Mouse (Mus musculus): ENCODE results near the gene Gm16429. TPM values are rescaled to one million over a fixed set of nuclear protein-coding genes. Genes with fewer than 3 reads are reported as not detected.
"Not testable (repeated sequence)": the region's sequence is repeated elsewhere in the genome, so short reads cannot be mapped to it uniquely, and the experiment has no call there.

Gene Gm16429
- not detected in 2 replicates for polyA plus RNA-seq (2012)

DNA sequence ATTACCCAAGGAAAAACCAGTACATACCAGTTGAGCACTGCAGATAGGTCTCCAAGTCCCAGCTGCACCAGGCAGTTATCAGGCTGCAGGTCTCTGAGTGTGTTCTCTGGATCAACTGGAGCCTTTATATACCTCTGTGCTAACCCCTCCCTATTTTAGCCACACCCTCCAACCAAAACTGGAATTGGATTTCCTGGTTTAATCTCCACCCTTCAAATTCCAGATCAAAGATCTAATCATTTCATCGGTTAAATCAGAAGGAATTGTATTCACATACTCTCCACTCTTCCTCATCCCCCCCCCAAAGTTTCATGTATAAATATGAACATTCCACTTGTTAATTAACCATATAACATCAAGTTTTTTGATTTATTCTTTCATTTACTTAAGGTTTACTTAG is at the start of gene Gm16429:
Gene Gm16429 (minus strand): TSS at position 101 of the 400 bp plus-strand sequence.
- not testable (repeated sequence) for H3K36me3 ChIP-seq (ENCODE audit: control insufficient read depth); H3K4me3 ChIP-seq (replicated peaks); H3K27me3 ChIP-seq (ENCODE audit: control insufficient read depth); H3K4me1 ChIP-seq (ENCODE audit: control insufficient read depth); H3K9me3 ChIP-seq (ENCODE audit: control insufficient read depth, low read length)

Other genes starting within 250 kb of the Gm16429 start
- gene Gm7792, start 85.3 kb downstream of the Gm16429 start, polyA plus RNA-seq (2012) = not detected in 2 replicates
- gene BC061212, start 141.5 kb upstream of the Gm16429 start, polyA plus RNA-seq (2012) = not detected in 2 replicates
- not detected in 2 replicates for gene Gm6351, start 147.3 kb upstream of the Gm16429 start, polyA plus RNA-seq (2012)

Measured in erythroblast, embryonic 14.5 days (primary cell).